Mouse (Mus musculus) thymus, adult 2 months (tissue): ENCODE measurements around the gene Slc2a12.

Experiments used
- CTCF ChIP-seq: fragments of 200-500 bp; IDR thresholded peaks from 2 replicates; pipeline ENCODE4 v1.5.1; 2012; ENCODE audit warnings: mild to moderate bottlenecking, control low read depth, low read length, moderate library complexity, borderline replicate concordance; ENCODE audit not compliant: control insufficient read depth, poor library complexity, insufficient read depth; ENCODE audit errors: extremely low read depth
- POLR2A ChIP-seq: fragments of 200-500 bp; IDR thresholded peaks from 2 replicates; pipeline ENCODE4 v1.6.1; 2012; ENCODE audit warnings: mild to moderate bottlenecking, low read length, control low read depth, moderate library complexity; ENCODE audit not compliant: control insufficient read depth, poor library complexity, insufficient read depth; ENCODE audit errors: extremely low read depth

DNA sequence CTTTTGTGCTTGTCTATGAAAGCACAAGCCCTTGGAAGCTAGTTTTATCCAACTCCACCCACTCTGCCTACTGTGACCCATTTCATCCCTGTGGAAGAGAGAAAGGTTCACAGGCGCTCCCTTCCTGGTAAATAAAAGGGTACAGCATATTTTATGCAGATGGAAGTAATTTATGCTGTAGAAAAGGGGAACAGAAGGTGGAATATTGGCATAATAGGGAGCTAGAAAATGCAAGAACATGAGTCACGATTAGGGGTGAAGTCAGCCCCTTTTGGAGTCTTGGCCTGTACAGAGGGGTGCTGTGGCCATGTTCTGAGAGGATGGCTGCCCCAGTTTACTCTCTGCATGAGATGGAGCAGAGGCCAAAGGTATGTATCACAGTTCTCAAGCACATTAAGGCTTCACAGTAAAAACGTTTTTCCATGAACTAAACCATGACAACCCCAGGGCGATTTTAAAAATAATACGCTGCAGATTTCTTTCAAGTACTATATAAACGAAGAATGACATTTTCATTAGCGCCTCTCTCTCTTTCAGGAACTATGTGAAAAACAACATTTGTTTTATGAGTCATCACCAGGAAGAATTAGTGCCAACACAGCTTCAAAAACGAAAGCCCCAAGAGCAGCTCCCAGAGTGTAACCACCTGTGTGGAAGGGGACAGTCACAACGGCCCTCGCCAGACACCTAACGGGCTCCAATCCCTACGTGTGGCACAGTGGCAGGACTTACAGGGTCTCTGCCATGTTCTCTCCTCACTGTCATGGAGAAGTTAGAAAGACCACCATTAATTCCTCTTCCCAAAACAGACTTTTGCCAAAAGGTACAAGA lies 56.9 kb downstream of the Slc2a12 start:
- no peak for TF ChIP-seq POLR2A
- no peak for TF ChIP-seq CTCF
